Mouse (Mus musculus) heart, adult 11 months (tissue): ENCODE results near the gene Hpd.

Experiments used
- DNase-seq: peaks from one replicate; pipeline ENCODE4 v3.0.0; 2022

The Hpd gene

GRCm38 (mm10) chr5:123134186-123134874 lies 48.2 kb downstream of the Hpd start:
- peak; percentile 99 for DNase-seq

- DNase-seq: no peak
Measured at GRCm38 (mm10) chr5:123133784-123134143, 48.8 kb downstream of the Hpd start.

GRCm38 (mm10) chr5:123133083-123133783 lies 49.3 kb downstream of the Hpd start:
- peak; percentile 99 for DNase-seq

DNA sequence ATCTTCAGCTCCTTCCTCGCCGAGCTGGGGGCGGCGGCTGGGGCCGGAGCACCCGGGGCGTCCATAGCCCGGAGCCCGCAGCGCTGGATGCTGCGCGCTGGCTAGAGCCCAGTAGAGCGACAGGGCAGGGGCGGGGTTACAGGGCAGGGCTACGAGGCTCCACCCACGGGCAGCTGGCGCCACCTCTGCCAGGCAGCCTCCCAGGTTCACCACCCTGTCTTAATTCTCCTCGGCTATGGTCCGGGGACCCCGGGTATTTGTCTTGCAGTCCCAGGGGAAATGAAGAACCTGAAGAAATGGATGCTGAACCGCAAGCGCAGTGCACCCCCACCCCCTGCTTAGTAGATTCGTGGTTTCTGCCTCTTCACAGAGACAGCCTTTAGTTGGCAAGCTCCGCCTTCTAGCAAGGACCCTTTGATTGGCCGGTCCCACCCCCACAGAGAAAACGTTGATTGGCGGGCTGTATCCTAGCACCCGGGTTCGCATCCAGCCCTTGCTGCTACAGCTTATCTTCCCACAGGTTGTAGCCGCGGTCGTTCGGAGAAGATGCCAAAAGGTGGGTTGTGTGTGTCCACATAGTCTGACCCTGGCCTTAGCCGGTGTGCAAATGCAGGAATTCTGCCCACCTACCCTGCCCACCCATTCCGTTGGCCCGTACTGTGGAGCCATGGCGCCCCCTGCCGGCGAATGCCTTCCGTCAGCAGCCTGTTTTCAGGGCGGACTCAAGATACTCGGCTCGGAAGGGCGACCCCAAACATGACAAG lies 50.0 kb downstream of the Hpd start, which contains the start of gene Rhof:
Gene Rhof, minus strand, starts transcription at position 385 of the 764 bp plus-strand sequence.
- DNase-seq: peak; percentile 98

GRCm38 (mm10) chr5:123130814-123131148 lies 51.7 kb downstream of the Hpd start:
- DNase-seq: peak; percentile 88

DNA sequence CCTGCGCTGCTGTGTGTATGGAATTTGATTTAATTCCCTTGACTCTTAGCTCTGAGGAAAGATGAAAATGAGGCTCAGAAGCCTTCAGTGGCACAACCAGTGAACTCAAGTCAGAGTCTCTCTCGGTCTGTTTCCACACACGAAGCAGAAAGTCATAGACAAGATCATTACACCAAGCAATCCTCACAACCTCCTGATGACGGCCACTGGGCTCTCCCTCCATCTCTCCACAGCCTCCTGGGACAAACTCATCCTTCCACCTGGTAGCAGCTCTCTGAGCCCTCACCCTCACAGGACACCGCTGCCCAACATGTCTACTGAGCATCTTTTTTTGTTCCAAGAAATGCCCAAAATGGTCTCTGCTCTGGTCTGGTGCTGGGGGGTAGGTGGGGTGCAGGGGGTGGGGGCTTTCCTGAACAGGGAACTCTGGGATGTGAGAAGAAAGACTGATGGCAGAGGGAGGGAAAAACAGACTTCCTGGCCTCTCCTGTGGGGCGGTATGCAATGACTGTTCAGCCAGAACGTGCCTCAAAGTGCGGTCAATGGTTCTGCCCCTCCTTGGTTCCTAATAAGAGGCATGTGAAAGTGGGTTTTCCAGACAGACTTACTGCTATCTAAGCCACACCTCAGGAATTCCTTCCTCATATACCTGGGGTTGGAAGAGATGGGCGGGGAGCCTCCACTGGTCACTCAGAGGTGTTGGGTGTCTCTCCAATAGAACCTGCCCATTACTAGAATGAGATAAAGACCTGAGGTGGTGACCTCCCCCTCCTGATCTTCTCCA lies 52.3 kb downstream of the Hpd start:
- peak; percentile 82 for DNase-seq

GRCm38 (mm10) chr5:123129170-123129757 lies 53.3 kb downstream of the Hpd start:
- DNase-seq: peak; percentile 61

GRCm38 (mm10) chr5:123128426-123129169 lies 53.9 kb downstream of the Hpd start:
- peak; percentile 97 for DNase-seq

- DNase-seq: no peak
Measured at GRCm38 (mm10) chr5:123127031-123127430, 55.5 kb downstream of the Hpd start.

DNA sequence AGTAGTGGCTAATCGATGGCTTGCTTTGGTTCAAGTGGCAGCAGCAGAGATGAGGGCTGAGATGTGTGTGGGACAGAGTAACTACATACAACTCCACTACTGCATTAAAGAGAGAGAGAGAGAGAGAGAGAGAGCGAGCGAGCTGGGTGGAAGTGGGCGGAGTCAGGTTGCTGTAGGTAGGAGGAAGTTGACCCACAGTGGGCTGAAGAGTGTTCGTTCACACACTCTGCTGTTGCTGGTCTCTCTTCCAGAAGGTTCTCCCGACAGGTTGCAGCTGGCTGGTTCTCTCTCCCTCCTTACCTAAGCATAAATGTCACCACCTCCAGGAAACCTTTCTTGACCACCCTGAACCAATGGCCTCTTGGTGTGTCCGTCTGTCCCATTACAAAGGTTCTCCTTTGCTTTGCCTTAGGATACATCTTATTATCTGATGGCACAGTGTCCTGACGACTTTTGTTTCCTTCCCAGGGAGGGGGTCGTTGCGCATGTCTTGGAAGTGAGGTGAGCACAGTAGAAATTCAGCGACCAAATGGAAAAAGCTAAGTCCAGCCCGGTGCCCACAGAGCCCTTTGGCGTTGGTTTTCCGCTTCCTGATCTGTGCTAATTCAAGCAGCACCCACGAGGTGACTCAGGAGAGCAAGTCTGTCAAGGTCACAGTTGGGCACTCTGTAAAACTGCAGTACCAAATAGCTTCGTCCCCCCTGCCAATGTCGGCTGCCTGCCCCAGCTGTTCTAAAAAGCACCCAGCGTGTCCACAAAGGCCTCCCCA lies 56.7 kb downstream of the Hpd start:
- peak; percentile 94 for DNase-seq

GRCm38 (mm10) chr5:123125105-123125504 lies 57.4 kb downstream of the Hpd start:
- DNase-seq: peak; percentile 57

DNA sequence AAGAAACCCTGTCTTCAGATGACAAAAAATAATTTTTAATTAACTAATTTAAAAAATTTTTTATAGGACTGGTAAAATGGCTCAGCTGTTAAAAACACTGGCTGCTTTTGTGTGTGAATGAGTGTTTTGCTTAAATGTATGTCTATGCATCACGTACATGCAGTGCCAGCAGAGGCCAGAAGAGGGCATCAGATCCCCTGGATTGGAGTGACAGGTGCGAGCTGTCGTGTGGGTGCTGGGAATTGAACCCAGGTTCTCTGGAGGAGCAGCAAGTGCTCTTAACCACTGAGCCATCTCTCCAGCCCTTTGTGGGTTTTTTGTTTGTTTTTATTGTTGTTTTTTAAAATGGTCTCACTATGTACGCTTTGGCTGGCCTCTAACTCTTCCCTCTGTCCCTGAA lies 60.3 kb downstream of the Hpd start:
- DNase-seq: no peak
